Mouse (Mus musculus) layer of hippocampus, postnatal 25 days (tissue): ENCODE measurements around the gene Ptk6. TPM values are rescaled to one million over a fixed set of nuclear protein-coding genes. Genes with fewer than 3 reads are reported as not detected.
"Not testable (repeated sequence)": the region's sequence is repeated elsewhere in the genome, so short reads cannot be mapped to it uniquely, and the experiment has no call there.

Experiments
- DNase-seq, 2 experiments: peaks; one replicate each; pipeline ENCODE4 v3.0.0; 2022; ENCODE audit warnings: mixed read lengths in 2 of 2, low spot score in 1 of 2; ENCODE audit errors: extremely low spot score in 1 of 2
- total RNA-seq, 2 experiments: library from RNA; stranded (reverse); gene quantifications; 2 replicates each; pipeline ENCODE4 v1.2.3; 2021

The Ptk6 gene
- total RNA-seq, 2 experiments from 2014 or later: not detected

DNA sequence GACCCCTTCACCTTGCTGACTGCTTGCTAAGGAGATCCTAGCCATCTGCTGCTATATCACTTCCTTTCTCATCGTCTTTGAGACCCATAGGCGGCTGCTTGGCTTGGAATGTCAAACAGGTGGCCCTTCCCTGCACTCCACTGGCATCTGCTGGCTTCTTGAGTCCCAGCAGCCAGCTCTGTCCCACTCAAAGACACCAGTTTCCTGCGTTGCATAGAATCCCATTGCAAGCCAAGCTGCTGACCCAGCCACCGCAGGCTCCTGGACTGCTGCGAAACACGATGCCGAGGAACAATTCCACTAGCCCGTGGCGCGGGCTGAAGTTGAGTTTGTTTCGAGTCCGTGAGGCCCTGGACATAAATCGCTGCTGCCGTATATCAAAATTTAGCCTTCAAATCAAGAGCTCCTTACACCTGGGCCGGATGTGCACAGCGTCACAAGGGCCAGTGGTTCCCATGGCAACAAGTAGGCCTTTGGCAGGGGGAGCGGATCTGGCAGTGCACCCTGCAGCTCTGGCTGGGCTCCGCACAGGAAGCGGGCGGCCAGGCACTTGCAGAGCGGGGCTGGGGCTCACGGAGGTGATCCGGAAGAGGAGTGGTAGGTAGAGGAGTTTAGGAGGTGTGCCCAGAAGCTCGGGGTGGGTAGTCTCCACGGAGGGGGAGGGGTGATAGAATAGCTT, 17.1 kb upstream of the Ptk6 start, which contains the start of gene Fndc11:
TSS of gene Fndc11 (plus strand) at position 476 of the 679 bp plus-strand sequence.
- peak; percentile 37 to 42 for DNase-seq

DNA sequence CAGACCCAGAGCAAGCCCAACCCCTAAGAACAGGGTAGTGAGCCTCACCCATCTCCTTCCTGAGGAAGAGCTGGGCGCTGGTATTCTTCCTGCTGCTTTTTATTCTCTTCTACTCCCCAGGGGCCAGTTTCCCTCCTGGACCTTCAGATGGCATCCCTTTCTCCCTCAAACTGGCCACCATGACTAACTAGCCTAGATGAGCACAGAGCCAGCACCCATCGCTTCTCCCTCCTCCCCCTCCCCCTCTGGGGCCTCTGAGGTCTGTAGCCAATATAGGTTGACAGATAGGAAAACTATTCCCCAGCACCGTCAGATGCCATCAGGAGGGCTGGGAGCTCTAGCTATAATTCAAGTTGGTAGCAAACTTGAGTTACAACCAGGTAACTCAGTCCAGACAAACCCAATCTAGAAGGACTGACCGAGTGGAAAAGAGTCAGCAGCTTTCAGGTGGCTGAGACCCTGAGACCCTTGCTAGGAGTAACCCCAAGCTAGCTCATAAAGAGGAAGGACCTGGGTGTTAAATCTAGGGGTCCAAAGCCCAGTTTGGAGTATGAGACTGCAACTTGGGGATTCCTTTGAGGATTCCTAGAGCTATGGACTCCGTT, 16.4 kb upstream of the Ptk6 start:
- no peak for DNase-seq

DNA sequence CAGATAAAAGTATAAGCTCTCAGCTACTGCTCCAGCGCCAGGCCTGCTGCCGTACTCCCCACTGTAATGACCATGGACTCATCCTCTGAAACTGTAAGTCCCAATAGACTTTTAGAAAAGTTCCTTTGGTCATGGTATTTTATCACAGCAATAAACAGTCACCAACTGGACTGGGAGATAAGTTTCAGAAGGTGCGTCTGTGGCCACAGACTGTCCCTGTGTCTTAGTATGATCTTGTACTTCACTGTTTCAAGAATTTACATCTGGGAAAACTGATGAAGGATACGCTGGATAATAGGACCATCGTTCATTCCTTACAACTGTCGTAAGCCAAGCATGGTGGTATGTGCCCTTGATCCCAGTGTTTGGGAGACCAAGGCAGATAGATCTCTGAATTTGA, 13.4 kb upstream of the Ptk6 start:
- no peak for DNase-seq

DNA sequence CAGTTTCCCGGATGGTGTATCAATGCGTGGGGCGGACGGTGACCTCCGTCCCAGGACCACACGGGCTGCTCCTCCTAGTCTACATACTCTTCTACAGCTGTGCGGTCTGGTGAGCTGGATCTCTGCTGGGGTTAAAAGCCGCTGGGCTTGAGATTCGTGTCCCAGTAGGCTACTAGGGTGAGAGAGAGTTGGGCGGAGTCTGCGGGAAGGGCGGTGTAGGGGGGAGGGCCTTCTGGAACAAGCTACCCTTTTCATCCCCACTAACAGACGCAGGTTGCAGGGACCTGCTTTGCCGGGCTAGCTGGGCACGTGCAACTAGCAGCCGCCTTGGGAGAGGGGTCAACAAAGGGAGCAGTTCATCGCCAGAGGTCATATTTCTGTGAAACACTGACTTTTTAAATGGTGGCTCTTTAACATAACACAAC, 10.4 kb upstream of the Ptk6 start, which contains the start of gene Srms:
TSS of gene Srms (minus strand) at position 165 of the 425 bp plus-strand sequence.
- no peak for DNase-seq

DNA sequence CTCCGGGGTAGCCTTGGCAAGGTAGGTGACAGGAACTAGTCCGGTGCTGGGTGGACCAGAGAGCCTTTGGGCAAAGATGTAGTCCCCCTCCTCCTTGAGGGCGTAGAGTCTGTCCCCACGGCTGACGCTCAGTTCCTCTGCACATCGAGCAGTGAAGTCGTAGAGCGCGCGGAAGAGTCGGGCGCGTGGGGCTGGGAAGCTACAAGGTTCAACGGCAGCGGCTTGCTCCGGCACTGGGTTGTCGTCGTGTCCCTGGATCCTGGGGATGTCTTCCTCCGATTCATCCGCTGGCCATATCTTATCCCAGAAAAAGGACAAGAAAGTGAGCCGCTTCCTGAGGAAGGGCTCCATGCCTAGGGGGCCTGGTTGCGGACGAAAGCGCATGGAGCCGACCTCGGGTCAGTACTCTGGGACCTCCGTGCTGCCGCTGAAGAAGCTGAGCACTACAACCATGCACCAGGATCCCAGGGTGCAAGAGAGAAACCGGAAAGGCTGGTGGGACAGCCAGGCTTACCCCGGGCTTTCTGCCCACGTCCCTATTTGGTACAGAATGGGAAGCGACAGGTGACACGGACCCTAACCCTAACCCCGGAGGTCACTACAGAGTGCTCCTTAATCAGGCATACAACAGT, 9.9 kb upstream of the Ptk6 start:
- no peak for DNase-seq

DNA sequence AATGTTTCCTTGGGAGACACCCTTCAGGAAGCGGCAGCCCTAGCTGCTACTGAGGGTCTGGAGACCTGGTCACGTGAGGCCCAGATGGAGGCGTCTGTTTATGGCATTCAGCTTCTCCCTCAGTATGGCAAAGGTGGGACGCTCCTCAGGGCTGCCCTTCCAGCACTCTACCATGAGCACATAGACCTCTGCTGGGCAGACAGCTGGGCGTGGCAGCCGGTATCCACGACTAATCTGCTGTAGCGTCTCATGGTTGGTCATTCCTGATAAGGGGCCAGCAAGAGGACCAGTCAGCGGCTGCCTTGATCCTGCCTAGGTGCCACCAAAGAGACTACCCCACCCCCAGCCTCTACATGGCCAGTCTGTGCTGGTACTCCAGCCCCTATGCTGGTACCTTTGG, 3.5 kb upstream of the Ptk6 start:
- no peak for DNase-seq

DNA sequence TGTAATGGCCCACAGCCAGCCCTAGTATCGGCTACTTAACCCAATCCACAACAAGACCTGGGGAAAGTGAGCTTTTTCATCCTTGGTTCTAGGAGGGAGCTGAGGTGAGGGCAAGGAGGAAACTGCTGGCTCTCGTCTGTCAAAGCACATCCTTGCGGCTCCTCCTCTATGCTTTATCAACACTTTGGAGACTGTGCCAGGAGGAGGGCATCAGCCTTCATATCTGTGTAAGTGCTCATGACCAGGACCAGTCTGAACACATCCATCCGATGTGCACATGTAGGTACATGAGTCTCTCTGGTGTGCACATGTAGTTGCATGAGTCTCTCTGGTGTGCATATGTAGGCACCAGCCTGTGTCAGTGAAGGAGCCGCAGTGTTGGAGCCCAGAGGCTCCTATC, 3.1 kb upstream of the Ptk6 start:
- no peak for DNase-seq

DNA sequence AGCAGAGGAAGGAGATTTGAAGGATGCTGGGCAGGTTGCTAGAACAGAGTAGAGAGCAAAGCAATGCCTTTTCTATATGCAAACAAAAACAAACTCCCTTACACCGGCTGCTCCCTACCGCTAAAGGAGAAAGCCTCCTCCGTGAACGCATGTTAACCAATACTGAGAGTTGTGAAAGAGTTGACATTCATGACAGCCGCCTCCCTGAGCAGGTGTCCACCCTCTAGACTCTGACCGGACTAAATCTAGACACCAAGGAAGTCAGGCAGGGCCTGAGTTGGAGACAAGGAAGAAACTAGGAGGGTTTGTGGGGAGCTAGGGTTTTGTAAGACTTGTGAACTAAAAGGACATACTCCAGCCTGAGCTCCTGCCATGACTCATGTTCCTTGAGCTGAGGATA, 297 bp upstream of the Ptk6 start:
- DNase-seq: no peak

DNA sequence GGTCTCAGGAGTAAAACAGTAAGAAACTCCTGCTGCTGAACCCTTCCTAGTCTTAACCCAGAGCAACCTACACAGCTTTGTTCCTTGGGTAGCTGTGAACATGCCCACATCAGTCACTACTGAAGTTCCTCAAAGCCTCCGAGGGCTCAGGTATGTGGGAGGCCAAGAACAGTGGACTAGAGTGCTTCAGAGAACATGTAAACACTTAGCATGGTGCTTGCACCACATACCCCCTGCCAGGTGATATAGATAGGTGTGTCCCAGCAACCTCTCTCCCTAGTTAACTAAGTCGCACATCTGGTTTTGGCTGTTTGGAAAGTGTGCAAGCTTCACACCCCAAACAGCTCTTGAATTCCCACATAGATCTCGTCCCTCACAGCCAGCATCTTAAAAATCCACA, 983 bp downstream of the Ptk6 start:
- DNase-seq: no peak

DNA sequence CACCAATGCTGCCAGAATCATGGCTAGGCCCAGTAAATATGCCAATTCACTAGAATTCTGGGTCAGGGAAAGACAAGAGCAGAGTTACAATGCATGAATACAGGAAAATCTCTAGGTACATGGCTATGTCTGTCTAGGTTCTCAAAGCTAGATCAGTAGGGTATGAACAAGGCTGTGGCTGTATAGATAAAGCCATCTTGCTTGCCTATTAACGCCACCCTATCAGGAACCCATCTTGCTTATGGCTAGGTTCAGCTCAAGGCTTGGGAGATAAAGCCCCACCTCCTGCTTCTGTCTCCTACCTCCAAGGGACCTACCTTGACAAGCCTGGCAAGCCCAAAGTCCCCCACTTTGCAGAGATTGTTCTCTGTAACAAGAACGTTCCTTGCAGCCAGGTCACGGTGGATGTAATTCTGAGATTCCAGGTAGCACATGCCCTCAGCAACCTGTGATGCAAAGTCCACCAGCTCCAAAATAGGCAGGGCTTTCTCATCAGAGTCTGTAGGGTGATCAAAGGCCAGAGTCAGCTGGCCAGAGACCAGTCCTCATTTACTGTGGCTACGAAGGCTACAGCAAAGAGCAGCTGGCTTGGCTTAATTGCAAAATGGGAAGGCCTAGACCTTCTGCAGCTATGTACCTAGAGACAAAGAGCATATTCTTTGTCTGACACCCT, 5.8 kb downstream of the Ptk6 start:
- DNase-seq: no peak

DNA sequence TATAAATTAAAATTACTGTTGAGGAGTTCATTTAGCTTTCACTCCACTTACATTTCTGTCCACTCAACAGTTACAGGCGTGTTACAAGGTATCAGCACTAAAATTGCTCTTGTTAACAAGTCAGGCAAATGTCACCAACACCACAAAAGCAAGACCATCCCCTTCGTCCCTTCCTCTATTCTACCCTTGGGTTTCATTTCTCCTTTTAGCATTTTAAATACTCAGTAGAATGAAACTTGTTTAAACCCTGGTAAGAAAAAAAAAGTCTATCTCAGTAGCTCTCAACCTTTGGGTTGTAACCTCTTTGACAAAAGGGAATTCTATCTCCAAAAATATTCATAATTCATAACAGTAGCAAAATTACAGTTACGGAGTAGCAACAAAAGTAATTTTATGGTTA, 9.5 kb downstream of the Ptk6 start:
- no peak for DNase-seq

DNA sequence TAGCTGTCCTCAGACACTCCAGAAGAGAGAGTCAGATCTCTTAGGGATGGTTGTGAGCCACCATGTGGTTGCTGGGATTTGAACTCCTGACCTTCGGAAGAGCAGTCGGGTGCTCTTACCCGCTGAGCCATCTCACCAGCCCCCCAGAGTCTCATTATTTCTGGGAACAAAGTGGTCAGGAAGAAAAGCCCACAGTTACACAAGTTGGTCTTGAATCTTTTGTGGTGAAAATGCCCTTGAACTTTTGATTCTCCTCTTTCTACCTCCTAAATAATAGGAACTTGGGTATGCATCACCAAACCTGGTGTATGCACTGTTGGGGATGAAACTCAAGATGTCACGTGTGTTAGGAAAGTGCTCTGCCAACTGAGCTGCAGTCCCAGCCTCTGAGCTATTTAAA, 10.7 kb downstream of the Ptk6 start:
- DNase-seq: no peak

DNA sequence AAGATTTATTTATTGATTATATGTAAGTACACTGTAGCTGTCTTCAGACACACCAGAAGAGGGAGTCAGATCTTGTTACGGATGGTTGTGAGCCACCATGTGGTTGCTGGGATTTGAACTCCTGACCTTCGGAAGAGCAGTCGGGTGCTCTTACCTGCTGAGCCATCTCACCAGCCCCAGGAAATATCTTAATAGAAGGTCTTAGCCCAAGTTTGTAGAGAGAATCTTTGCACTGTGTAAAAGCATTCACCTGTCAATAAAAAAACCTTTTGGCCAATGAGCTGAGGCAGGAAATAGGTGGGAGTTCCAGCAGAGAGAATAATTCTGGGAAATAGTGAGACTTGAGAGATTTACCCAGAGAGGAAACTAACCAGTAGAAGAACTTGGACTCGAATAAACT, 11.2 kb downstream of the Ptk6 start:
- DNase-seq: not testable (repeated sequence)

DNA sequence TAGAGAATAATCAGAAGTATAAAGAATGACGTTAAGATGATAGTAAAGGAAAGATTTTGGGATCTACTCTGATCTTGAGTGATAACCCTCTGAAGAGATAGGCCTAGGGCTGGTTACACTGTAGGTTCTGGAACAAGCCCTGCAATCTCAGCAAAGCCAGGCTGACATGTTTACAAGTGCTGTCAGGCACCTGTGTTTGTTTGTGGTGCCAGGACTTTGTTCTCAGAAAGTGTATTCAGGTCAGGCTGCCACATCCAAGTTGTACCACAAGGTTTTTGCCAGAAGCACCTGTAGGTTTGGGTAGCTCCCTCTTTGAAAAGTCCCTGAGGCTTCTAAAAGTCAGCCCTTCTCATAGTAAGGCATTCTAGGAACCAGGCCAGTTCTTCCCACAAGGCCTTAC, 13.3 kb downstream of the Ptk6 start:
- no peak for DNase-seq

DNA sequence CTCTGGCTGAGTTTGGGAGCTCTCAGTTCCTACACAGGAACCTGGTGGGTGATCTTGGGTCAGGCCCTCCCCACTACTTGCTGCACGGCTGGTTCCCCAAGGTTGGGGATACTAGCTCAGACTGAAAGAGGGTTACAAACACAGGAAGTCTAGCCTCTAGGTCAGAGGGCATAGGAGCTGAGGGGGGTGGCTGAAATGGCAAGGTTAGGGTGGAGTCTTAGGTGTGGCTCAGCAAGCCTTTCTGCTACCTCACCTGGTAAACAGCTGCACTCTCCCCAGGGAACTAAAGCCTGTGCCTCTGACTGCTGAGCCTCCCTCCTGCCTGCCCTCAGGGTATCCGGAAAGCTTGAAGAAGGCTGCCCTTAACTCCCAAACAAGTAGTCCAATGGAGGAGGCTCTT, 13.9 kb downstream of the Ptk6 start:
- DNase-seq: no peak

DNA sequence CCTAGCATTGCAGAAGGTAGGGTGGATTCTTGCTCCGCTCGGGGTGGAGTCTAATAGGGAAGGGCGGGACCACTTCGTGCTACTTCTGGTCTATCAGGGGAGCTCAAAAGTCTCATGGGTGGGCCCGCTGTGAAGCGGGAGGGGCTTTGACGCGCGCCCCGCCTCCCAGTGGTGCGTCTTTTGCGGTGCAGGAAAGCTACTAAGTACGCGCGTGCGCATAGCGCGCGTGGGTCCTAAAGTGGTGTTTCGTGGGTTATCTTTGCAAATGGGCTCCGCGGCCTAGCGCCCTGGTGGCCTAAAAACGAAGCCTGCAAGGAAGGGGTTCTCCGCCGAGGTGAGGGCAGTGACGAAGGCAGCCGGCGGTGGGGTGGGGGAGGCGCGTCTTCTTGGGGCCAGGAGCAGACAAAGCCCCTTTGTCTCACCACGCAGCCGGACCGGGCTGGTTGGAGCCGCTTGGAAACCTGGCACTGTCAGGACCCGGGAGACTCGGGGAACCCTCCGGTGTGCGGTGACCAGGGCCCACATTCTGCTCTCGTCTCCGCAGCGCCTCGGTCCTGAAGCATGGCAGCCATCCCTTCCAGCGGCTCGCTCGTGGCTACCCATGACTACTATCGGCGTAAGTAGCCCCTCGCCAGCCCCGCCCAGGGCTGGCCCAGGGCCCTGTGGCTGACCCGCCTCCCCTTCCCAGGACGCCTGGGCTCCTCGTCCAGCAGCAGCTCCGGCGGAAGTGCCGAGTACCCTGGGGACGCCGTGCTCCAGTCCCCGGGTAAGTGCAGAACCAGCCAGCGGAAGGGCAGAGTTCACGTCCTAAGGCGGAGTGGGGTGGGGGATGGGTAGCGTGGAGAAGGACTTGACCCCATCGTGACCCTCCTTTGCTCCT, 15.2 kb downstream of the Ptk6 start, which contains the start of gene Ppdpf:
TSS of gene Ppdpf (plus strand) at position 127 of the 880 bp plus-strand sequence.
- DNase-seq: peak; percentile 77 to 87

DNA sequence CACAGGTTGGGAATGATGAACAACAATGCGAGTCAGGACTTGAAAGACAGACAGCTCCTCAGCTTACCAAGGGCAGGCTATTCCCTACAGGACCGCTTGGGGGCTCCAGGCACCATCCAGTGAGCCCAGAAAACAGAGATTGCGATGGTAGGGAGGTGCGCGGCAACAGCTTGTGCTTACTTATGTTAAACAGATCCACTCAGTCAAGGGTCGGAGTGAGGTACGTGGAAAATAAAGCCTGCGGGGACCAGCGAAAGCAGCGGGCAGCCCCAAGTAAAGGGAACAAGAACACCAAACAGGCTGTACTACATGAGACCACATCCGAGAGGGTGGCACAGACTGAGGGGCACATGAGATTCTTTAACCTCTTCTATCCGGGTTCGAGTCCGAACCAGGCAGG, 16.0 kb downstream of the Ptk6 start:
- DNase-seq: peak; percentile 74 to 87

DNA sequence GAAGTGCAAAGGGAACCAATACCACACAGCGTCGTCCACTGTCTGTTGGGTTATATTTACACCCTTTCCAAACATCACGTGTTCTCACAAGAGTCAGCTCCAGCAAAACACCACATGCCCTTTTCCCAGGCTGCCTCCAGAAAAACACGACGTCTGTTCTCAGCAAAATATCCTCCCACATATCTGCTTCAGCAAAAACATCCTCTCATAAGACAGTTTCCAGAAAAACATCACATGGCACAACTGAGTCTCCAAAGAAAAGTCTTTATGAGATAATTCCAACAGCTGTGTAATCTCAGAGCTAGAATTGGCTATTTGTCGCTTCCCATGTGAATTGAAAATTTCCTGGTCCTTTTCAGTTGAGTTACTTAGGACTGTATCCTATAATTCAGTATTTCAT, 21.7 kb downstream of the Ptk6 start:
- DNase-seq: no peak

DNA sequence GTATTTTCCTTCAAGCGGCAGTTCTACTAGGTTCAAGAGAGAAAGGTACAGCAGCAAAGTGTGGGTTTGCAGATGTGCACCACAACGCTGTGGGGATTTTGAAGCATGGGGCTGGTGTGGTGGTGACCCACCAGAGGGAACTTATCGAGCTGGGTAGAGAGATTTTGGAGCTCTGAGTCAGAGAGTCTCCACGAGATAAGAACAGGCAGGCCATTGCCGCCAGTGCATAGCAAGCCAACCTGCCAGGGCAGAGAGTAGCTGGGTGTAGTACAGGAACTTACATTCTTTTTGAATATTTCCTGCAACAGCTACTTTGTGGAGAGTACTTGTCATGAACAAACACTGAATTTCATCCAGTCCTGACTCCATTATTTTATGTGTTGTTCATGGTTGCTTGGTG, 24.1 kb downstream of the Ptk6 start:
- DNase-seq: no peak

DNA sequence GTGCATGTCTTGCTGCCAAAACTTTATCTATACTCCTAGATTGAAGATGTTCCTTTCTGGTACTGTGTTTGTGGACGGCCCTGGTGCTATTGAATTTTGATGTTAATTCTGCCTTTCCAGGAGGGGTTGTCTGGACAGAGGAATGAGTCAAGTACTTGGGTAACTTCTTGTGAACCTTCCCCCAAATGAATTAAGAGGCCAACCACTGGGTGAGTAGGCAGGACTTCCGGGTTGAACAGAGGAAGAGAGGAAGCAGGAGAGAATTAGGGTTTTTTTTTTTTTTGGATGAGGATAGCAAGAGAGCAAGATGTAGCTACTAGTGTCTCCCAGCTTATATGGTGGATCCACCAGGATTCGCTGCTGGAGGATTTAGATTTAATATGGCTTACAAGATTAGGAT, 24.6 kb downstream of the Ptk6 start:
- DNase-seq: no peak
